Mouse (Mus musculus): ENCODE data around the gene Znrf3.
A peak's percentile ranks its signal among the peaks of the same experiment; 100 is the strongest.

Gene Znrf3

GRCm38 (mm10) chr11:5402127-5402733, 42.4 kb downstream of the Znrf3 start:
- DNase-seq (ENCODE audit: extremely low read depth, insufficient read length, low spot score) = no peak

- no peak for DNase-seq (ENCODE audit: extremely low read depth, insufficient read length, low spot score)
Observed at GRCm38 (mm10) chr11:5398301-5399053, 46.2 kb downstream of the Znrf3 start.

DNA sequence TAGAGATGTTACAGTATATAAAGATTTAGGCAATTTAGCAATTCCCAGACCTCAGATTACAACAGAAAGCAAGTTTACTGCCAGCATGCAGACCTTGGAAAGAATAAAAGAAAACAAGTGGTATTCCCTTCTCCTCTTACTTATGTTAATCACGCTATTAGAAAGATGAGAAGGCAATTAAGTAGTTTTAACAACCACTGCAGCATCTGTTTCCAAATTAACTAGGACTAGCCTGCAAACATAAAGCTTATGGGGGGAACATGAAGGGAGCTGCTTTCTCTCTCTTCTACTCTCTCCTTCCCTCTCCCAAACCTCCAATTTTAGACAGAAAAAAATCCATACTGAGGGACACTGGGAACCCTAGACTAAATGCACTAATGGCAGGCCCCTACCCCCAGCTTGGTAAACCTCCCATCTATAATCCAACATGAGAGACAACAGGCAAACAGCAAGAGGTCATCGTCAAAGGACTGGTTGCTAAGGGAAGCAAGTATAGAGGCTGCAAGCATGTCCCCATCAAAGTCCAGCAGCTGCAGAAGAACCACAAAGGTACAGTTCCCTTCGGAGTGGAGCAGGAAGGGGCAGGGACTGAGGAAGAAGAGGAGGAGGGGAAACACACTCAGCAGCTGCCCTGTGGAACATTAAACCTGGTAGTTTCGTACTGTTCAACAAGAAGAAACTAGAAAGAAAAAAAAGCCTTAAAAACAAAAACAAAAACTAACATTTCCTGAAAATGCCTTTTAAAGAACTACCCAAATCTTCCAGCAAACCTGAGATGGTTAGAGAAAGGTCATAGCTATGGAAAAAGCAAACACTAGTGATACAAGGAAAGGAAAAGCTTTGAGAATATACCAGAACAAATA, 53.4 kb downstream of the Znrf3 start:
- no peak for DNase-seq (ENCODE audit: extremely low read depth, insufficient read length, low spot score)

DNA sequence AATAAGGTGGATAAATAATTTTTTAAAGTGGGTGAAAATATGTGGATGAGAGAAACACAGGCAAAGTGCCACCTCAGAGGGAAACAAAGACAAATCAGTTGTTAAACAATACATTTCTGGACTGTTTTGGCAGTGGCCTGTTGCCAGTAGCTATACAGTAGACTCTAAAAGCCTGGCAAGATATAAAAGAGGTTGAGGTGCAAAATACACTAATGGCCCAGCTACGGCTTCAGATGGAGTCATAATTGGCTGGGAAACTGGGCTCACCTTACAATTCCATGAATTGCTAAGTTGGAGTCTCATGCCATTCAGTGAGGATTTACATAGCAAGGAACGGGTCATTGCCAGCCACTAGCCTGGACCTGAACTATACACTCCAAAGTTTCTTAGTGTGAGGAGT, 62.0 kb downstream of the Znrf3 start:
- DNase-seq (ENCODE audit: extremely low read depth, insufficient read length, low spot score) = no peak

DNA sequence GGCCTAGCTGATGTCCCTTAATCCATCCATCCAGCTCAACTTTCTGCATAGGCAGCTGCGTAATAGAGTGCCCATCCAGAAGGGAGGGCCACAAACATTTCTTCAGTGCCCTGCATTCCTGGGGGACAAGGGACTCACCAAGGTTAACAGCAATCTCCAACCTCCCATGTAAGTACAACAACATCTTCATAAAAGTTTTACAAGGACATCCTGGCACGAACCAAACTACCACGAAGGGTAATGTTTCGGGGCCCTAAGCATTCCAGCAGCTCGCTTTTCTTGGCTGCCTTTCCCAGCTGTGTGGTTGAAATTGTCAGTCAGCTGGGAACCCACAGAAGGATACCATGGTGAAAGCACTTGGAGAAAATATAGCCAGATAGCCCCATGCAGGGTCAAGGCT, 63.4 kb downstream of the Znrf3 start:
- peak; percentile 62 for DNase-seq (ENCODE audit: extremely low read depth, insufficient read length, low spot score)

DNA sequence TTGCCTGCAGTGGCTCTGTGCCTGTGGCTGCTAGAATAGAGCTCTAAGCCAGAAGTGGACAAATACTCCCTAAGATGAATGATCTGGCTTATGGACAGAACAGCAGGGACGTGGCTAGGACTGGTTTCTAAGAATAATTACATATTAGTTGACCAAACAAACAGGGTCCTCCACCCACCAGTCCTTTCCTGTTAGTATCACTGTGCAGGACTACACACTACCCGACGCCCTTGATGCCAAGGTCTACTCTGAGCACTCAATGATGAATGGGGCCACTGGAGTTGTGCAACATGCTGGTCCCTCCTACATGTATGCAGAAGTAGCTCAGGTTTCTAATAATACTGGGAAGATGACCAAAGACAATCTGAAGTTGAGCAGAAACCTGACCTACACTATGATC, 64.4 kb downstream of the Znrf3 start:
- DNase-seq (ENCODE audit: extremely low read depth, insufficient read length, low spot score) = no peak

DNA sequence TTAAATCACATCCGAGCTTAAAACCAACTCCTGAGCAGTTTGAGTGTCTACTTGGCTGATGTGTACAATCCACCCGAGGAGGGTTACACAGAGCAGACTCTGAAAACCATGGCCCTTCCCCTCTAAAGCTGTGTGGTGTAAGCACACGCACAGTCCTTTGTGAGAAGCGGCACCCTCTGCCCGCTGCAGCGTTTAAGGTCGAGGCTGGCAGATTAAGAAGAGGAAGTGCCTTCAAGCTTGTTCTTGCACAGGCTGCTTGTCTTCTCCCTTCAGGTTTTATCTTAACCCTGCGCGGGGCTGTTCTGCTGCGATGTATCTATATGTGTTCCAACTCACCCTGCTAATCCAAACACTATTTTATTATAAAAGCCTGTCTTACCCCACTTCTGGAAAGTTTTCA, 75.5 kb downstream of the Znrf3 start:
- DNase-seq (ENCODE audit: extremely low read depth, insufficient read length, low spot score) = no peak

DNA sequence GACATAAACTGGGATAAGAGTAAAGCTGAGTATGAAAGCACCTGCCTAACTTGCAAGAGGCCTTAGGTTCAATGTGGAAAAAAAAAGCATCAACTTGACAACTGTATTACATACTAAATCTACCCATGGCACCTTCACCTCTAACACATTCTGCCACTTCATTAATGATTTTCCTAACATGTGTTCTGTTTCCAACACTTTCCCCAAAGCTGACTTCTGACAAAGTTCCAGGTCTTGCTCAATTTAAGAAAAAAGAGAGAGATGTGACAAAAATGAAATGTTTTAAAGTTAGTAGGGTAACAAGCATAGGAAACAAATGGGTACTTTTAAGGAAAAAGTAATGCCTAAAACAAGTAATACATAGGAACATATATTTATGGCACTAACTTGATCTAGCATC, 76.2 kb downstream of the Znrf3 start:
- no peak for DNase-seq (ENCODE audit: extremely low read depth, insufficient read length, low spot score)

- DNase-seq (ENCODE audit: extremely low read depth, insufficient read length, low spot score) = no peak
Observed at GRCm38 (mm10) chr11:5355266-5355764, 89.3 kb downstream of the Znrf3 start.

GRCm38 (mm10) chr11:5354753-5355152, 89.9 kb downstream of the Znrf3 start:
- DNase-seq (ENCODE audit: extremely low read depth, insufficient read length, low spot score) = peak; percentile 51

- DNase-seq (ENCODE audit: extremely low read depth, insufficient read length, low spot score) = no peak
Observed at GRCm38 (mm10) chr11:5353032-5353431, 91.6 kb downstream of the Znrf3 start.

- no peak for DNase-seq (ENCODE audit: extremely low read depth, insufficient read length, low spot score)
Observed at GRCm38 (mm10) chr11:5349483-5349882, 95.2 kb downstream of the Znrf3 start.

- DNase-seq (ENCODE audit: extremely low read depth, insufficient read length, low spot score) = no peak
Observed at GRCm38 (mm10) chr11:5346845-5347640, 97.6 kb downstream of the Znrf3 start.

GRCm38 (mm10) chr11:5343748-5344147, 100.9 kb downstream of the Znrf3 start:
- DNase-seq (ENCODE audit: extremely low read depth, insufficient read length, low spot score) = no peak

DNA sequence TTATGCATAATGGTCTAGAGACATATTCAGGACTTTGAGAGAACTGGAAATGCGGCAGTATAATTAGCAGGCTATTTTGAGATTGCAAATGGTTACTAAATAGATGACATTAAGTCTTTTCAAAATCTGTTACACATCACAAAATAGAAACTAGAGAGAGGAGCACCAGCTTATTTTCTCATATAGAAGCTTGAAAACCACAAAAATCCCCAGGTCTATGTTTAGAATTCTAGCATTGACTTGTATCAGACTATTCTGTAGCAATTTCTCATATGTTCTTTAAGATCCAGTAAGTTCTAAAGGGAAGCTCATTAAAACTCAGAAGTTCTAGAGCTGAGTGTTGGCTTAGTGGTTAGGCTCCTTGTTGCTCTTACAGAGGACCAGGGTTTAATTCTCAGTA, 104.9 kb downstream of the Znrf3 start:
- DNase-seq (ENCODE audit: extremely low read depth, insufficient read length, low spot score) = no peak

GRCm38 (mm10) chr11:5336852-5337251, 107.8 kb downstream of the Znrf3 start:
- DNase-seq (ENCODE audit: extremely low read depth, insufficient read length, low spot score) = no peak

DNA sequence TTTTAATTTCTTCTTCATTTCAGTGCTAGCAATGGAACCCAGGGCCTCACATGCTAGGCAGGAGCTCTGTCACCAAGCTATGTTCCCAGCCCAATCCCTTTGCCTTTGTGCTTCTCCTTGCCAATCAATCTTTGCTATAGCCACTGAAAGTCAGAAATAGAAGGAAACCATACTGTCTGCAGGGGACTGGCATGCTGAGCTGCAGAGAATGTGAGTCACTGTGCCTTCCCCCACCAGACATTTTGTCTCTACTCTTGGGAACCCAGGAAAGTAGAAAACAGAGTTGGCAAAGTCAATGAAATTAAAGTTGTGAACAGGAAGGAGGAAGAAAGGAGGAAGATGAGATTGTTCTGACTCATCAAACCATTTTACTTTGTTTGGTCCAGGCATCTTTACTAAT, 108.4 kb downstream of the Znrf3 start:
- DNase-seq (ENCODE audit: extremely low read depth, insufficient read length, low spot score) = no peak

DNA sequence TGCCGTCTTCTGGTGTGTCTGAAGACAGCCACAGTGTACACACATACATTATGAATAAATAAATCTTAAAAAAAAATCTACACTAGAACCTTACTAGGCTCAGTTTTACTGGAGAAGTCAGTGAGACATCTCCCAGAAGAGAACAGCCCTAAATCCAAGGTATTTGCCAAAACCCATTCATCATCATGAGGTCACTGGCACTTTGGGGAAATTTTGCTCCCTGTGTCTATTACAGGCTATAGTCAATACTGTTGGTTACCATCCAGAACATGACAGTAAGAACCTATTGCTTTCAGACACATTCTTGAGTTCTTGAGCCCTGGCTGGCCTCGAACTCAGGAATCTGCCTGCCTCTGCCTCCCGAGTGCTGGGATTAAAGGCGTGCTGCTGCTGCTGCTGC, 113.8 kb downstream of the Znrf3 start:
- DNase-seq (ENCODE audit: extremely low read depth, insufficient read length, low spot score) = no peak

- DNase-seq (ENCODE audit: extremely low read depth, insufficient read length, low spot score) = no peak
Observed at GRCm38 (mm10) chr11:5327693-5328092, 117.0 kb downstream of the Znrf3 start.

DNA sequence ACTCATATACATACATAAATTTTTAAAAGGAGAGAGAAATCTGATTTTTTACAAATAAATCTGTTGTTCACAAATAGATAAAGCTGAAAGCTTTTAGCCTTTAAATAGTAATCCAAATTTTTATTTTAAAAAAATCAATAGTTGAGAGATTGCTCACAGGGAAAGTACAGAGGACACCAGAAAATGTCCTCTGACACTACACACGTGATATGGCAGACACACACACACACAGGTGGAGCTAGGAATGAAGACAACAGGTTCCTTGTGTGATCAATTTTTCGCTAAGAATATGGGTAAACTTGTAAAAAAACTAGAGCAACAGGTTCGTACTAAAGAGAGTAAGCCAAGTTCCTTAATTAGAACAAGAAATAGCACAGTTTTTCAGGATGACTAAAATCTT, 118.4 kb downstream of the Znrf3 start:
- no peak for DNase-seq (ENCODE audit: extremely low read depth, insufficient read length, low spot score)

- no peak for DNase-seq (ENCODE audit: extremely low read depth, insufficient read length, low spot score)
Observed at GRCm38 (mm10) chr11:5325217-5325616, 119.4 kb downstream of the Znrf3 start.
